Mouse (Mus musculus) adrenal gland, adult 2 months (tissue): ENCODE results near the gene Upb1. TPM values are rescaled to one million over a fixed set of nuclear protein-coding genes. Genes with fewer than 3 reads are reported as not detected.
"Not testable (repeated sequence)": the region's sequence is repeated elsewhere in the genome, so short reads cannot be mapped to it uniquely, and the experiment has no call there.

ENCODE experiments used
- DNase-seq: peaks from one replicate; pipeline ENCODE4 v3.0.0; 2021
- long read RNA-seq: library from polyadenylated mRNA; stranded (forward); transcript quantifications from one replicate; pipeline ENCODE4 v2.0.0, GENCODE M21; 2021
- polyA plus RNA-seq: library from polyadenylated mRNA; depleted of rRNA; stranded (reverse); fragments of >200 nt; gene quantifications from 2 replicates; pipeline ENCODE4 v1.2.3, GENCODE M21; 2012; rRNA removed
- total RNA-seq, 2 experiments: library from RNA; stranded (reverse); gene quantifications; 2 replicates each; pipeline ENCODE4 v1.2.3; 2021

Gene Upb1
- 1 to 10 TPM in 1 of 2 experiments, under 1 TPM in 1; 0.72 to 2.2 TPM for total RNA-seq
- polyA plus RNA-seq = 0.20 and 0.50 TPM in 2 replicates
- long read RNA-seq = 0 reads

- no peak for DNase-seq
Measured at GRCm38 (mm10) chr10:75400958-75401357, at the start of gene Upb1. Upb1 (plus strand) TSS chr10:75401115.

- DNase-seq = no peak
Measured at GRCm38 (mm10) chr10:75352541-75352940, 48.4 kb upstream of the Upb1 start.

GRCm38 (mm10) chr10:75353838-75354241 is 47.1 kb upstream of the Upb1 start:
- not testable (repeated sequence) for DNase-seq

- no peak for DNase-seq
Measured at GRCm38 (mm10) chr10:75355341-75355740, 45.6 kb upstream of the Upb1 start.

GRCm38 (mm10) chr10:75364214-75364690 is 36.7 kb upstream of the Upb1 start:
- peak; percentile 64 for DNase-seq

- DNase-seq = no peak
Measured at GRCm38 (mm10) chr10:75364796-75365195, 36.1 kb upstream of the Upb1 start.

GRCm38 (mm10) chr10:75365231-75365633 is 35.7 kb upstream of the Upb1 start:
- DNase-seq = no peak

- peak; percentile 38 for DNase-seq
Measured at GRCm38 (mm10) chr10:75373655-75374351, 27.1 kb upstream of the Upb1 start.

GRCm38 (mm10) chr10:75378688-75379087 is 22.2 kb upstream of the Upb1 start:
- DNase-seq = no peak

GRCm38 (mm10) chr10:75390156-75390555 is 10.8 kb upstream of the Upb1 start:
- DNase-seq = no peak

GRCm38 (mm10) chr10:75390832-75391231 is 10.1 kb upstream of the Upb1 start:
- DNase-seq = no peak

GRCm38 (mm10) chr10:75394796-75395195 is 6.1 kb upstream of the Upb1 start:
- no peak for DNase-seq

- DNase-seq = peak; percentile 47
Measured at GRCm38 (mm10) chr10:75396966-75397365, 3.9 kb upstream of the Upb1 start.

- DNase-seq = no peak
Measured at GRCm38 (mm10) chr10:75405916-75406315, 5.0 kb downstream of the Upb1 start.

GRCm38 (mm10) chr10:75406755-75407154 is 5.8 kb downstream of the Upb1 start:
- DNase-seq = peak; percentile 62

- DNase-seq = peak; percentile 9
Measured at GRCm38 (mm10) chr10:75407741-75408140, 6.8 kb downstream of the Upb1 start.

GRCm38 (mm10) chr10:75411343-75412113 is 10.6 kb downstream of the Upb1 start:
- DNase-seq = not testable (repeated sequence)

GRCm38 (mm10) chr10:75412114-75413103 is 11.5 kb downstream of the Upb1 start:
- DNase-seq = no peak

GRCm38 (mm10) chr10:75414925-75415324 is 14.0 kb downstream of the Upb1 start:
- no peak for DNase-seq

- DNase-seq = no peak
Measured at GRCm38 (mm10) chr10:75417363-75418042, 16.6 kb downstream of the Upb1 start.

- no peak for DNase-seq
Measured at GRCm38 (mm10) chr10:75418747-75419146, 17.8 kb downstream of the Upb1 start.
